Mouse (Mus musculus) lung, postnatal 0 days (tissue): Measurements from ENCODE around the gene Pafah1b1.

Source experiments
- CTCF ChIP-seq: IDR thresholded peaks from 2 replicates; pipeline ENCODE4 v1.5.1; 2016; ENCODE audit warnings: antibody characterized with exemption, mild to moderate bottlenecking
- EP300 ChIP-seq: IDR thresholded peaks from 2 replicates; pipeline ENCODE4 v1.6.1; 2016; ENCODE audit warnings: antibody characterized with exemption, mild to moderate bottlenecking, control low read depth

DNA sequence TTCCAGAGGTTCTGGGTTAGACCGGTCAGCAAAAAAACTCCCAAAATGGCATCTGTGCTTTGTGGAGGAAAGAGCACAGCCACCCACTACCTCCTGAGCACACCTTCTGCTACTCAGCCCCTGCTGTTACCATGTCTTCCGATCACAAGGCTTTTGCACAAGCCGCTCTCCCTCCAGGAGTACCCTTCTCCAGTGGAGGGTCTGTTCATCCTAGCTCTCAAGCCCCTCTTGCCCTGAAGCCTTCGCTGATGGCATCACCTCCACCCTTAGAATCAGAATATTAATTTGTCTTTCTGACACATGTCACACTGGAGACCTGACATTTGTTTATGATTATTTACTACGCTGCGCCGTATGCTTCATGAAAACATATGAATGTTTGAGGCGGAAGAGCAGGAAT, 87.0 kb downstream of the Pafah1b1 start:
- TF ChIP-seq CTCF (no peak), EP300 (no peak)
